Mouse (Mus musculus) limb, embryonic 14.5 days (tissue): ENCODE measurements at regions not wholly inside any gene's neighbourhood (a gene's known extent, or its start where the extent isn't known, plus 50 kb on each side); places are given as distances from the start of the nearest gene placed in this dataset.
"Not testable (repeated sequence)": the region's sequence is repeated elsewhere in the genome, so short reads cannot be mapped to it uniquely, and the experiment has no call there.

Source experiments
- ATAC-seq: fragments of 200-750 bp; cut with Nextera tagmentation; 2 replicates; pipeline ENCODE4 v1.8.0; 2017; ENCODE audit warnings: low read depth, moderate number of reproducible peaks, moderate TSS enrichment; ENCODE audit not compliant: low FRiP score
- DNase-seq: peaks from one replicate; pipeline ENCODE4 v3.0.0-alpha.2; 2015; ENCODE audit warnings: low spot score
- H3K27ac ChIP-seq: fragments of 300-500 bp; sonication (generic); replicated peaks from 2 replicates; pipeline ENCODE4 v1.5.1; 2014; ENCODE audit warnings: low read depth, mild to moderate bottlenecking, low read length, moderate library complexity, mixed read lengths
- H3K27me3 ChIP-seq: fragments of 300-500 bp; sonication (generic); 2 replicates; pipeline ENCODE4 v1.6.1; 2014; ENCODE audit warnings: low read length, mixed read lengths; ENCODE audit not compliant: control insufficient read depth, insufficient read depth
- H3K36me3 ChIP-seq: fragments of 300-500 bp; sonication (generic); 2 replicates; pipeline ENCODE4 v1.6.1; 2014; ENCODE audit warnings: mild to moderate bottlenecking, low read length, moderate library complexity, mixed read lengths; ENCODE audit not compliant: control insufficient read depth, insufficient read depth
- H3K4me1 ChIP-seq: fragments of 300-500 bp; sonication (generic); 2 replicates; pipeline ENCODE4 v1.6.1; 2014; ENCODE audit warnings: antibody characterized with exemption, low read length, mixed read lengths; ENCODE audit not compliant: control insufficient read depth, insufficient read depth
- H3K4me2 ChIP-seq: fragments of 300-500 bp; sonication (generic); replicated peaks from 2 replicates; pipeline ENCODE4 v1.6.1; 2014; ENCODE audit warnings: low read depth, mild to moderate bottlenecking, low read length, moderate library complexity; ENCODE audit not compliant: severe bottlenecking
- H3K4me3 ChIP-seq: fragments of 300-500 bp; sonication (generic); replicated peaks from 2 replicates; pipeline ENCODE4 v1.5.1; 2014; ENCODE audit warnings: low read length
- H3K9ac ChIP-seq: fragments of 300-500 bp; sonication (generic); 2 replicates; pipeline ENCODE4 v1.6.1; 2014; ENCODE audit warnings: mild to moderate bottlenecking, low read depth, low read length, moderate library complexity; ENCODE audit not compliant: severe bottlenecking
- H3K9me3 ChIP-seq: fragments of 300-500 bp; sonication (generic); 2 replicates; pipeline ENCODE4 v1.6.1; 2016; ENCODE audit warnings: low read length; ENCODE audit not compliant: control insufficient read depth
- POLR2A ChIP-seq: fragments of 200-500 bp; IDR thresholded peaks from 2 replicates; pipeline ENCODE4 v1.8.0; 2012; ENCODE audit warnings: inconsistent platforms, mild to moderate bottlenecking, moderate library complexity, borderline replicate concordance; ENCODE audit not compliant: insufficient read depth, insufficient read length; ENCODE audit errors: extremely low read depth
- WGBS: fragments of 180-500 bp; shearing (Covaris S2); extraction: QIAGEN DNeasy Blood & Tissue Kit; methylation state at CpG from one replicate; pipeline ENCODE4 v1.1.7; 2014; 5-methylcytosine and 5-hydroxymethylcytosine counted together

DNA sequence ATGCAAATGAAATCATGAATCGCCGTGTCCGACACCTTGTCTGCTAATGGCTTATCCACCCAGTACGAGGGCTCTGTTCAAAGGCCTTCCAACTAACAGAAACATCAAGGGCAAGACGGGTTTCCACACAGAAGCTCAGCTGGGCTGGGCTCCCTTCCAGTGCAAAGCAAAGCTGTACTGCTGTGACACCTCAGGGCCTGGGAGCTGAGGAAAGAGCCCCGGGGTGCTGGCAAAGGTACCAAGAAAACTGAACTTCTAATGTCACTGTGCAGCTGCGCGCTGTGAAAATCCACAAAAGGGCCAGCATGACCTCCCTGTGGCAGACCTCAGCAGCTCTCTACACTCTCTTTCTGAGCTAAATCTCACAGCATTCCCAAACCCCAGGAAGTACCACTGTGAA is 173.7 kb upstream of the Pum3 start:
- Histone ChIP-seq H3K36me3 (no peaks in the 10 kb centered on the region), H3K4me3 (no peak overlapping the region), H3K4me2 (no peak overlapping the region), H3K27me3 (no peaks in the 10 kb centered on the region), H3K9ac (no peak overlapping the region), H3K9me3 (no peaks in the 10 kb centered on the region), H3K4me1 (0 out of 2 replicates have a peak, but pooled peaks cover 3% of the 10 kb centered on the region), H3K27ac (no peak overlapping the region)
- no peak for TF ChIP-seq POLR2A
- DNase-seq (no peak), ATAC-seq (no peak)
- 19% methylated on average over 8 of the region's 8 CpGs for WGBS

DNA sequence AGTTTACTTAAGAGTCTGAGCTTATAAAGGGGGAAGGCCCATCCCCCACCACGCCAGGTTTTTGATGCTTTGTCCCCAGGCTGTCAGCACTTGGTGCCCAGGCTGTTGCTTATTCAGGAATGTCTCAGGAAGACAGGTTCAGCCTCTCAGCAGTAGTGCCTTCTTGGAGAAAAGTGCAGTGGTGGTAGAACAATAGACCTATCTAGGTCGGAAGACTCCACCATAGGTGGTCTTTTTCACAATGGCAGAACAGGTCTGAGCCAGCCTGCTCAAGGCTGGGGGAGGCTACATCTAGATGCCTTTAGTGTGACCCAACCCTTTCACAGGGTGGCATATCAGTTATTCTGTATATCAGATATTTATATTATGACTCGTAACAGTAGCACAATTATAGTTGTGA is 171.9 kb upstream of the Pum3 start:
- 87% methylated on average over 3 of the region's 3 CpGs for WGBS
- H3K27ac ChIP-seq = no peak overlapping the region

DNA sequence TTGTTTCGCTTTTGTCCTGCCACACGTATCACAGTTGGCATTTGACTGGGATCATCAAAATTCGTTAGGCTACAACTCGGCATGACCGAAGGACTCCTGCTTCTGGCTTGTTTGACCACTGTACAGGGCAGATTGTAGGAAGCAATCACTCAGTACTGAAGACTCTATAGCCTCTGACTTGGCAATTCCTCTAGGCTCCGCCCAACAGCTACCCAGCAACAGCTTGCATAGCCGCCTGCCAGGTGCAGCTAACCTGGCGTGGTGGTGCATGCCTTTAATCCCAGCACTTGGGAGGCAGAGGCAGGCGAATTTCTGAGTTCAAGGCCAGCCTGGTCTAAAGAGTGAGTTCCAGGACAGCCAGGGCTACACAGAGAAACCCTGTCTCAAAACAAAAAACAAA is 170.8 kb upstream of the Pum3 start:
- not testable (repeated sequence) for H3K4me1 ChIP-seq, H3K27me3 ChIP-seq, H3K9ac ChIP-seq, ATAC-seq, H3K4me3 ChIP-seq, H3K36me3 ChIP-seq, H3K4me2 ChIP-seq, H3K27ac ChIP-seq, DNase-seq, H3K9me3 ChIP-seq
- 85% methylated on average over 9 of the region's 9 CpGs for WGBS

More for the DNA sequence above, 171.9 kb upstream of the Pum3 start:
- H3K36me3 ChIP-seq = no peaks in the 10 kb centered on the region
- H3K4me3 ChIP-seq = no peak overlapping the region
- H3K4me2 ChIP-seq = no peak overlapping the region
- 0 out of 2 replicates have a peak, but pooled peaks cover 3% of the 10 kb centered on the region for H3K4me1 ChIP-seq
- no peak overlapping the region for H3K9ac ChIP-seq
- DNase-seq (no peak), ATAC-seq (no peak)
- TF ChIP-seq POLR2A = no peak
- no peaks in the 10 kb centered on the region for H3K9me3 ChIP-seq
- H3K27me3 ChIP-seq = no peaks in the 10 kb centered on the region

DNA sequence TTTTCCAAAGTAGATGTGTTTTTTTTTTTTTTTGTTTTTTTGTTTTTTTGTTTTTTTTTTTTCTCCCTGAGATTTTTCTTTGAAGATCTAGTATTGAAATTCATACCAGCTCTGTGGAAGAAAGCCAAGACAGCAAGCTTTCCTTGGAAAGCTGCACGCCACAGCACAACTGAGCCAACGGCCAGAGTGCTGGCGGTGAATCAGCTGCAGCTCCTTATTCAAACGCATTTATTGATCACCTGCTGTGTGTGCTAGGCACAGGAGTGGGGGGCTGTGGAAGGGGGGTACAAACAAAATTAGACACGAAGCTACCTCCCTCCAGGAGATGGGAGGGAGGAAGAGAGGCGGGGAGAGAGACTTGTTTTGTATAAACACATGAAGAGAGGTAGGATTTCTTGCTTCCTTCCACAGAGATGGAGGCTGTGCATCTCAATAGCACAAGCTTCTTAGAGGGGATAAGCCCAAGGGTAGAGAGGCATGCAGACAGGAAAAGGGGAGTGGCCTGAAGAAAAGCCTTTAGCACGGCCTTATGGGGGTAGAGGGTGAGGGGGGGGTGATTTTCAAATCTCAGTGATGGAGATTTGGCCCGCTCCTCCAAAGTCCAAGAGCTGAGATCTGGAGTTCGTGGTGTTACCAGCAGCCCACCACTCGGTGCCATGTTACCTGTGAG is 170.1 kb upstream of the Pum3 start:
- no peak for TF ChIP-seq POLR2A
- H3K27me3 ChIP-seq = no peaks in the 10 kb centered on the region
- H3K36me3 ChIP-seq = no peaks in the 10 kb centered on the region
- H3K4me1 ChIP-seq = 0 out of 2 replicates have a peak, but pooled peaks cover 3% of the 10 kb centered on the region
- no peak overlapping the region for H3K4me2 ChIP-seq
- no peak overlapping the region for H3K4me3 ChIP-seq
- H3K9ac ChIP-seq = no peak overlapping the region
- no peaks in the 10 kb centered on the region for H3K9me3 ChIP-seq
- no peak overlapping the region for H3K27ac ChIP-seq
- DNase-seq = peak; percentile 51
- 42% methylated on average over 10 of the region's 10 CpGs for WGBS
- ATAC-seq = no peak

DNA sequence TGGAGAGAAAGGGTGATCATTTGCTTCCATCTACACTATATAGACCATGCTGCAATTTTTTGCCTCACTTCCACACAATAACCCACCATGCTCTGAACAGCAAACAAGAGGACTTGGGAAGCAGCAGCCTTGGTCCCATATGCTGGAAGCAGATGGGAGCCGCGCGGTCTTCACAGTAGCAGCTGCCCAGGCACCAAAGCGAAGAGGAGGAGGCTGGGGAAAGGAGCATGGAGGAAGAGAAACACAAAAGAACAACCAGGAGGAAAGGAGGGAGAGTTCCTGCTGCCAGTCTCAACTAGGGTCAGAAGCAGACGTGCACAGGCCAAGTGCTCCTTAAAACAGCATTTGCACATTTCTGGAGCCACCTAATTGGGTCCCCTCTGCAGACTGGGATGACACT is 168.7 kb upstream of the Pum3 start:
- Histone ChIP-seq H3K27ac (no peak overlapping the region), H3K4me3 (no peak overlapping the region), H3K9me3 (no peaks in the 10 kb centered on the region), H3K36me3 (no peaks in the 10 kb centered on the region), H3K4me1 (0 out of 2 replicates have a peak, but pooled peaks cover 3% of the 10 kb centered on the region), H3K4me2 (no peak overlapping the region), H3K27me3 (no peaks in the 10 kb centered on the region), H3K9ac (no peak overlapping the region)
- WGBS = 85% methylated on average over 5 of the region's 5 CpGs
- no peak for ATAC-seq
- no peak for DNase-seq
- no peak for TF ChIP-seq POLR2A
